Mouse (Mus musculus) embryo, embryonic 9.5 days (tissue): ENCODE data around the gene 4931408C20Rik.

Experiments
- DNase-seq: peaks from one replicate; pipeline ENCODE4 v3.0.0-alpha.2; 2017; ENCODE audit errors: extremely low spot score

The 4931408C20Rik gene

DNA sequence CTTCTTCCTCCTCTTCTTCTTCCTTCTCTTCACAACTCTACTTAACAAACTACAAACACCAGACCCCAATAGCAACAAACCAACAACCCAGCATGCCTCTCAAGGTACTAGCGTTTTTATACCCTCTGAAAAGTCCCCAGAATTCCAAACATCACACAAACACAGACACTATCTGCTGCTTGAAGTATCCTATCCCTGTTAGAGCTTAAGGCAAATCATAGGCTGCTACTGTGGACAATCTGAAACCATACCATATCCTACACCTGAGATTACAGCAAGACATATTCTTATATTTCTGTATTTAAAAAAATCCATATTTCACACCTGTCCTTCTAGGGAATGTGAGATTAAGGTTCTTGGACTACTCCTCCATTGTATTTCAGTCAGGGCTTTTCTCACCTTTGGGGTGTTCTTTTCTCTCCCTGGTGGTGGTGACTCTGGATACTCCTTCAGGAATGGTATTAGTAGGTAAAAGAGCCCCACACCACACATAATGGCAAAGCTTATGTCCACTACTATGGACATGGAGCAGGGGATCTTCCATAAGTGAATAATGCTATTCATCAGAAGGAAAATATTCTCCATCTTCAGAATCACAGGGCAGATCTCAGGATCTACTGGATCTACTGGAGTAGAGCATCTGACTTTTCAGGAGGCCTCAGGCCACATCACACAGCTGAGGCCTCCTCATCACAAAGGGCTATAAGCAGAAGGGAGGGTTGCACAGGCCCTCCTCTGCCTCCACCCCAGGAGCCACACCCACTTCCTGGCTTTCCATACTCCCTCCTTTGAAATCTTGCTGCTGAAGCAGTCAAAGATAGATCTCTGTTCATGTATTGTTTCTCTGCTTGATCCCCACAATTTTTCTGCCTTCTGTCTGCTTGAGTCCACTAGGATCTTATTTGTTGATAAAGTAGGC lies at the start of gene 4931408C20Rik:
TSS of gene 4931408C20Rik (minus strand) at position 619 of the 919 bp plus-strand sequence.
- peak; percentile 36 for DNase-seq

DNA sequence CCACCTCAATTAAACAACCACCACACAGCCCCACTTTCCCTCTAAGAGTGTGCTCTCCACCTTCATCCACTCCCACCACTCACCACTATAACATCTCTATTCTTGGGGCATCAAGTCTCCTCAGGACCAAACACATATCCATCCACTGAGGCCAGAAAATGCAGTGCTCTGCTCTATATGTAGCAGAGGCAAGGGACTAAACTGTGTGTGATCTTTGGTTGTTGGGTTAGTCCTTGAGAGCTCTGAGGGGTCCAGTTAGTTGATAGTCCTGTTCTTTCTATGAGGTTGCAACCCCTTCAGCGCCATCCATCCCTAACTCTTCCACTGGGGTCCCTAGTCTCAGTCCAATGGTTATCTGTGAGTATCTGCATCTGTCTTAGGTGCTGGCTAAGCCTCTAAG lies 666 bp upstream of the 4931408C20Rik start:
- peak; percentile 15 for DNase-seq

DNA sequence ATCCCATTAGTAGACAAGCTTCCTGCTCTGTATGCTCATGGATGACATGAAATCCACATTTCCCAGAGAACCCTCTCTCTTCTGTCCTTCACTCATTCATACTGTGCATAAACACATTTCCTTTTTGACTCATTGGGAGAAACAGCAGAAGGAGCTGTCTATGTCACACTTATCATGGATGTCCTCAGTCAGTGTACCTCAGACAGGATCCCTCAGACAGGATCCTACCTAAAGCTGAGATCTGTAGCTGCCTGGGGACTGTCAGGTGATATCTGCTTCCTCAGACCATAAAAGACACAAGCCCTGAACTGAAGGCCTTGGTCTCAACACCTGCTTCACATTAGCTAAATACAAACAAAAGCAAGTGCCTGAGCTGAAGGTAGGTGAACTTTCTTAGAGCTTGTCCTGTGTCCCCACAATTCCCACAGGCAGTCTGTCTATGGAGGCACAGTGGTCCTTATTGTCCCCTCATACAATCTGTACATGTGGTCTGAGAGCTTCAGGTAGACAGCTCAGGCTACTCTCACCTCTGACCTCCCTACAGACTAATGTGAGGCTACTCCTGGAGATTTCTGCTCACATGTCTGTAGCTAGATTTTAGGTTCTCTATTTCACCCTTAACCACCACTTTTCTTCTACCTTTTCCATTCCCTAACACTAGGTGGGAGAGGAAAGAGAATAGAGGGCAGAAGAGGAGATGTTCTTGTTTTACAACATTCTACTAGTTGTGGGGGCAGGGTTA lies 1.1 kb downstream of the 4931408C20Rik start:
- peak; percentile 31 for DNase-seq

DNA sequence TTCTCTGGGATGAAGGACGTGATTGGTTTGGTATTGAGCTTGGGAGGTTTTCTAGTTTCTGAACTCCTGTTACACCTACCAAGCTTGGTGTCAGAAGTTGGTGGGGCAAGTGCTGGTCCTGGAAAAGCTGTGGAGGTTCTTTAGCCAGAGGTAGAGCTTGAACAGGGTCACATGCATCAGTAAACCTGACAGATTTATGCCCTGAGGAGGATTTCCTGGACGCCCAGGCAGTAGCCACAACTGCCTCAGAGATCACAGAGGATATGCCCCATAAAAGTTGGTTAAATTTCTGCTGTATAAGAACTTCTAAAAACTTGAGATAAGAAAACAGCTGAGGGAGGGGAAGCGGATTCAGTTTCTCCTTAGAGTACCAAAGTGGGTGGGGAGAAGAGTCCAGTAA lies 1.9 kb downstream of the 4931408C20Rik start:
- DNase-seq = no peak

DNA sequence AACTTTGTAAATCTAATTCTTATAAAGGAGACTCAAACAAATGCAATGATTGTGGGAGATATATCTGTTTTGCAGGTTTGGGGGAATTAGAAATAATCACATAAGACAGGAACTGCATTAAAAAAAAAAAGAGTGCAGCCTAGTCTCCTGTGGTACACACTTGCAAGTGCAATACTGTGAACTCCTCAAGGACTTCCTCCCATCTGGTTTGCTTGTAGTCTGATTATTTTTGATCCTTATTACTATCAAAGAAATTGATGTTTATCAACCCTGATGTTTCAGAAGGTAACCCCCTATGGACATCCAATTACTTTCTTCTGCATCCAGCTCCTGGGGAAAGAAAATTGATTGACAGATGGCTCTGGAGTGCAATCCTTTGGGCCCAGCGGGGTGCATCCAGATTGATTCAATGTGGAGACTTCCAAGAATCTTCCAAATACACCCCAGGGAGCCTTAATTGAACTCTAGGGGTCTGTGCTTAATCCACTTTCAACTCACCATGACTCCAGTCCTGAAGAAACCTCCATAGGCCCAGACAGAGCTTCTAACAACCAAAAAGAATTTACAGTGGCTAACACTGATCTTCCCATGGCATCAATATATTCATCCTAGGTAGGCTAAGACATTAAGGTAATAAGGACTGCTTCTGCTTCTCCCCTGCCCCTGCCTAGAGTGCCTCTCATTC lies 37.4 kb downstream of the 4931408C20Rik start:
- no peak for DNase-seq

DNA sequence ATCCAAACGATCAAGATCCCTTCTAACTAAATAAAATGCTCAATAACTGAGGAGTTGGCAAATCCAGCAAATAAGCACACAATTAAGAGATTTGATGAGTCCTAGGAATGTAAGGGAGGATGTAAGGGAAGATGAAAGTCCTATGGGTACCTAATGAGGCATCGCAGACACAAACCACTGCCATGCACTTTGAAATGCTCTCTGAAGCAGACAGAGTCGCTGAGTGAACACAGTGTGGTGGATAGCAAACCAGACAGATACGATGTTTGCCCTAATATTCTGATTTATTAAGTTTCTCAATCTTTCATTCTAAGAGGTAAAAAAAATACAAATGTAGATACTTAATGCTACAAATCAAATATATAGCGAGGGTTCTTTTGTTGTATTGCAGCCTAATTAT lies 51.2 kb downstream of the 4931408C20Rik start:
- no peak for DNase-seq
